Mouse (Mus musculus): ENCODE measurements around the gene Cldn4. TPM values are rescaled to one million over a fixed set of nuclear protein-coding genes. Genes with fewer than 3 reads are reported as not detected.

Cldn4 gene
- polyA plus RNA-seq, 2 experiments = 50.0 to 61.5 TPM

DNA sequence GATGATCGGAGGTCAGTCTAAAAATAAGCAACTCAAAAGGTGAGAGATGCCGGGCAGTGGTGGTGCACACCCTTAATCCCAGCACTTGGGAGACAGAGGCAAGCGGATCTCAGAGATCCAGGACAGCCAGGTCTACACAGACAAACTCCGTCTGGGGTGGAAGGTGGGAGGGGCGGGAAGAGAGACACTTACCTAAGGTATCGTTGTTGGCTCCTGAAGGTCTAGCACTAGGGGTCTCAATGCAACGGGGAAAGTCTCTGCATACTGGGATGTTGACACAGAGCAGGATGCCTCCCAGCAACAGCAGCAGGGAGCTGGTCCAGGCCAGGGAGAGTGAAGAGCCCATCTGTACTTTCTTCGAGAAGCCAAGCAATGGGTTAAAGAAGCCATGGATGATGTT is 32.2 kb downstream of the Cldn4 start:
- no peak for DNase-seq (ENCODE audit: low spot score)
- Histone ChIP-seq H3K4me3 (replicated peaks; ENCODE audit: low read length) (no peak overlapping the region), H3K9me3 (ENCODE audit: control insufficient read depth, low read length) (no peaks in the 10 kb centered on the region), H3K36me3 (ENCODE audit: control insufficient read depth, insufficient read depth, low read length) (no peaks in the 10 kb centered on the region), H3K4me1 (ENCODE audit: control insufficient read depth, insufficient read depth, low read length) (no peaks in the 10 kb centered on the region), H3K9ac (ENCODE audit: low read depth, low read length, severe bottlenecking) (no peak overlapping the region), H3K27ac (replicated peaks; ENCODE audit: low read depth, low read length) (no peak overlapping the region), H3K27me3 (ENCODE audit: control insufficient read depth, insufficient read depth, low read length) (no peaks in the 10 kb centered on the region), H3K4me2 (replicated peaks; ENCODE audit: low read depth, low read length, severe bottlenecking) (no peak overlapping the region)
- 79% methylated on average over 8 of the region's 8 CpGs for WGBS
- no peak for ATAC-seq (ENCODE audit: low FRiP score, low read depth)
- no peak for TF ChIP-seq POLR2A (IDR thresholded peaks at IDR 0.05; ENCODE audit: borderline replicate concordance, extremely low read depth, insufficient read depth, insufficient read length)

DNA sequence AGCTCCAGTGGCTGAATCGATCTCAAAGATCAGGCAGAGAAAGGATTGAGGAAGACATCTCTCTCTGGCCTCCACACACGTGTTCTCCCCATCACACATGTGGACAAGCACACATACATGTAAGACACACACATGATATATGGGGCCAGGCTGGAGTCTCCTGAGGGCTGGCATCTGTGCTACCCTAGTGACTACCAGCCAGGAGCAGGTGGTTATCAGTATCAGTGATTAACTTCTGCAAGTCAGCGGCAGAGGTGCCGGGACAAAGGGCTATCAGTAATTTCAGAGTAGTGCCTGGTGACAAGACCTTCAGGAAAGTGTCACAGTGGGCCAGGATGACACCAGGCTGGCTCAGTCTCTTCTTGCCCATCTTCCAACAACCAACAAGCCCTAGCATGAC is 33.0 kb downstream of the Cldn4 start:
- H3K9ac ChIP-seq (ENCODE audit: low read depth, low read length, severe bottlenecking) = no peak overlapping the region
- H3K9me3 ChIP-seq (ENCODE audit: control insufficient read depth, low read length) = no peaks in the 10 kb centered on the region
- ATAC-seq (ENCODE audit: low FRiP score, low read depth) (no peak), DNase-seq (ENCODE audit: low spot score) (no peak)
- 85% methylated on average over 4 of the region's 4 CpGs for WGBS
- H3K4me3 ChIP-seq (replicated peaks; ENCODE audit: low read length) = no peak overlapping the region
- H3K27me3 ChIP-seq (ENCODE audit: control insufficient read depth, insufficient read depth, low read length) = no peaks in the 10 kb centered on the region
- no peak overlapping the region for H3K27ac ChIP-seq (replicated peaks; ENCODE audit: low read depth, low read length)
- no peaks in the 10 kb centered on the region for H3K36me3 ChIP-seq (ENCODE audit: control insufficient read depth, insufficient read depth, low read length)
- TF ChIP-seq POLR2A (IDR thresholded peaks at IDR 0.05; ENCODE audit: borderline replicate concordance, extremely low read depth, insufficient read depth, insufficient read length) = no peak
- no peaks in the 10 kb centered on the region for H3K4me1 ChIP-seq (ENCODE audit: control insufficient read depth, insufficient read depth, low read length)
- no peak overlapping the region for H3K4me2 ChIP-seq (replicated peaks; ENCODE audit: low read depth, low read length, severe bottlenecking)

DNA sequence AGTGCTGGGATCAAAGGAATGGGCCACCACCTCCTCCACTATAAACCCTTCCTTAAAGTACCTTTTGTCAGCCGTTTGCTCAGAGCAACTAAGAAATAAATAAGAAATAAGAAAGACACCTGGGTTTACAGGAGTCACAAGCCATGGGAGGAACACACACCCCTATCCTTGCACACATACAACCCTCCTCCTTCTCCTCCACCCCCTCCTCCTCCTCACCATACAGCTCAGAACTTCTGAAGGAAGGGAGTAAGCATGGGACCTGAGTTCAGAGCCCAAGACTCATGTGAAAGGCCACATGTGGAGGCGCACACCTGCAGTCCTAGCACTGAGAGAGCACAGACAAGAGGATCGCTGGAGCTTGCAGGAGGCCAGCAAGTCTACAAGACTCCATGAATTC is 33.4 kb downstream of the Cldn4 start:
- no peak overlapping the region for H3K4me3 ChIP-seq (replicated peaks; ENCODE audit: low read length)
- H3K9me3 ChIP-seq (ENCODE audit: control insufficient read depth, low read length) = no peaks in the 10 kb centered on the region
- no peak overlapping the region for H3K4me2 ChIP-seq (replicated peaks; ENCODE audit: low read depth, low read length, severe bottlenecking)
- DNase-seq (ENCODE audit: low spot score) = no peak
- no peaks in the 10 kb centered on the region for H3K4me1 ChIP-seq (ENCODE audit: control insufficient read depth, insufficient read depth, low read length)
- ATAC-seq (ENCODE audit: low FRiP score, low read depth) = no peak
- 69% methylated on average over 3 of the region's 3 CpGs for WGBS
- H3K27me3 ChIP-seq (ENCODE audit: control insufficient read depth, insufficient read depth, low read length) = no peaks in the 10 kb centered on the region
- no peaks in the 10 kb centered on the region for H3K36me3 ChIP-seq (ENCODE audit: control insufficient read depth, insufficient read depth, low read length)
- no peak overlapping the region for H3K27ac ChIP-seq (replicated peaks; ENCODE audit: low read depth, low read length)
- no peak for TF ChIP-seq POLR2A (IDR thresholded peaks at IDR 0.05; ENCODE audit: borderline replicate concordance, extremely low read depth, insufficient read depth, insufficient read length)
- H3K9ac ChIP-seq (ENCODE audit: low read depth, low read length, severe bottlenecking) = no peak overlapping the region

DNA sequence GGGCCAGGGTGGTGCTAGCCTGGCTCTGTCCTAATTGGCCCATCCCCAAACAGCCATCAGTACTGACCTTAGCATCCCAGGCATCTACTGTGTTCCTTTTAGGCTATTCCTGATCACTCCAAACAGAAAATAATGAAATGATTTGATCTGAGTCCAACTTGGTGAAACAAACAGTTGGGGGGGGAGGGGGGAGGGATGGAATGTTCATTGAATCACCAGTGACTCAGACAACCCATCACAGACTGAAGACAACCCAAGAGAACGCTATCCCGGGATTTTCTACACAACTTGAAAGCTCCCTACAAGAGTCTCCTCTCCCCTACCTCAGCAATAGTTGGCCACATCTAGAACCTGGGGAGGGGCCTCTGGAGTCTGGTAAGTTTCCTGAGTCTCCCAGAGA is 34.8 kb downstream of the Cldn4 start:
- TF ChIP-seq POLR2A (IDR thresholded peaks at IDR 0.05; ENCODE audit: borderline replicate concordance, extremely low read depth, insufficient read depth, insufficient read length) = no peak

DNA sequence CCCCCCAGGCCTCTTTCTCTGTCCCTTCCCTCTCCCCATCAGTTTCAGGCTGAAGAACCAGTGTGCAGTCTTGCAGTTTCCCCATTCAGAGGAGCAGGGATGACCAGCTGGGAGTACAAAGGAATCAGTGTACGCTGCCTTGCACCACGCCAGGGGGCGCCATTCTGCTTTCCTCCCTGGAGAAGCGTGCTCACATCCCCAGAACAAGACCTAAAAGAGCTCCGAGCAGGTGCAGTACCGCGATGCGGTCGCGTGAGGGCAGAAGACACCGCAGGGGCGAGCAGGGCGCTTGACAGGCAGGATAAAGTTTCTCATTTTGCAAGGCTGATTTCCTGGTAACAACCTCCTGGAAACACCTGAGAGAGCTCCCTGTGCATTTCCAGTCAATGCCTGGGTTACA is 39.6 kb downstream of the Cldn4 start:
- TF ChIP-seq POLR2A (IDR thresholded peaks at IDR 0.05; ENCODE audit: borderline replicate concordance, extremely low read depth, insufficient read depth, insufficient read length) = no peak
- Histone ChIP-seq H3K4me2 (replicated peaks; ENCODE audit: low read depth, low read length, severe bottlenecking) (no peak overlapping the region), H3K4me3 (replicated peaks; ENCODE audit: low read length) (no peak overlapping the region), H3K9me3 (ENCODE audit: control insufficient read depth, low read length) (no peaks in the 10 kb centered on the region), H3K4me1 (ENCODE audit: control insufficient read depth, insufficient read depth, low read length) (no peaks in the 10 kb centered on the region), H3K9ac (ENCODE audit: low read depth, low read length, severe bottlenecking) (no peak overlapping the region), H3K36me3 (ENCODE audit: control insufficient read depth, insufficient read depth, low read length) (no peaks in the 10 kb centered on the region), H3K27me3 (ENCODE audit: control insufficient read depth, insufficient read depth, low read length) (no peaks in the 10 kb centered on the region), H3K27ac (replicated peaks; ENCODE audit: low read depth, low read length) (no peak overlapping the region)
- WGBS = 1% methylated on average over 13 of the region's 13 CpGs
- ATAC-seq (ENCODE audit: low FRiP score, low read depth) (peak; percentile 73), DNase-seq (ENCODE audit: low spot score) (peak; percentile 76)

More for the DNA sequence above, 34.8 kb downstream of the Cldn4 start:
- Histone ChIP-seq H3K9ac (ENCODE audit: low read depth, low read length, severe bottlenecking) (no peak overlapping the region), H3K36me3 (ENCODE audit: control insufficient read depth, insufficient read depth, low read length) (no peaks in the 10 kb centered on the region), H3K4me3 (replicated peaks; ENCODE audit: low read length) (no peak overlapping the region), H3K9me3 (ENCODE audit: control insufficient read depth, low read length) (no peaks in the 10 kb centered on the region), H3K27me3 (ENCODE audit: control insufficient read depth, insufficient read depth, low read length) (no peaks in the 10 kb centered on the region), H3K4me2 (replicated peaks; ENCODE audit: low read depth, low read length, severe bottlenecking) (no peak overlapping the region), H3K4me1 (ENCODE audit: control insufficient read depth, insufficient read depth, low read length) (no peaks in the 10 kb centered on the region), H3K27ac (replicated peaks; ENCODE audit: low read depth, low read length) (no peak overlapping the region)
- 73% methylated on average over 2 of the region's 2 CpGs for WGBS
- ATAC-seq (ENCODE audit: low FRiP score, low read depth) (no peak), DNase-seq (ENCODE audit: low spot score) (no peak)

DNA sequence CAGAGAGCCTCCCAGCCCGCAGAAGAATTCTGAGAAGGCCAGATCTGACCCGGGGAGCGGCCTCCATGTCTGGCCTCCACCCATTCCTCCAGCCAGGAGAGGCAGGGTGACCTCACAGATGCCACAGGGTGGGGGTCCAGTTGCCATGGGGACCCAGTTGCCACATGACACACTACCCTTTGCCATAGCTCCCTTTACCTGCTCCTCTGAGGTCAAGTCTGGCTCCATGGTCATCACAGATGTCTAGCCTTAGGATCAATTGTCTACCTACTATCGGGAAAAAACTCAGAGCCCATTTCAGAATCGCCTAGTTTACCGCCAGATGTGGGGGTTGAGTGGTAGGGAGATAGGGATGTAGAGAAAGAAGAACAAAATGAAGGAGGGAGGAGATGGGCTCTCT is 40.1 kb downstream of the Cldn4 start, which contains the start of gene Tmem270:
Tmem270 (minus strand) TSS at position 101 of the 400 bp plus-strand sequence.
- Histone ChIP-seq H3K4me3 (replicated peaks; ENCODE audit: low read length) (no peak within 1 kb of the TSS), H3K27ac (replicated peaks; ENCODE audit: low read depth, low read length) (no peak within 1 kb of the TSS), H3K9me3 (ENCODE audit: control insufficient read depth, low read length) (no peaks in the 10 kb centered on the region), H3K9ac (ENCODE audit: low read depth, low read length, severe bottlenecking) (no peak within 1 kb of the TSS; the same call in 1 of the 2 replicates), H3K36me3 (ENCODE audit: control insufficient read depth, insufficient read depth, low read length) (no peaks in the 10 kb centered on the region), H3K27me3 (ENCODE audit: control insufficient read depth, insufficient read depth, low read length) (no peaks in the 10 kb centered on the region), H3K4me2 (replicated peaks; ENCODE audit: low read depth, low read length, severe bottlenecking) (no peak within 1 kb of the TSS), H3K4me1 (ENCODE audit: control insufficient read depth, insufficient read depth, low read length) (peaks cover under 1% of the 10 kb centered on the region; the same call in 1 of the 2 replicates)
- 76% methylated on average over 6 of the region's 6 CpGs for WGBS
- DNase-seq (ENCODE audit: low spot score) (no peak), ATAC-seq (ENCODE audit: low FRiP score, low read depth) (no peak)
- TF ChIP-seq POLR2A (IDR thresholded peaks at IDR 0.05; ENCODE audit: borderline replicate concordance, extremely low read depth, insufficient read depth, insufficient read length) = no peak

Measured in limb, embryonic 14.5 days (tissue).